Mouse (Mus musculus) lung, adult 2 months (tissue): ENCODE data around the gene Pgpep1.

Experiments used
- CTCF ChIP-seq: fragments of 200-500 bp; IDR thresholded peaks from 2 replicates; pipeline ENCODE4 v1.5.1; 2011; ENCODE audit warnings: mild to moderate bottlenecking, low read length, control low read depth; ENCODE audit not compliant: insufficient read depth
- POLR2A ChIP-seq: fragments of 200-500 bp; IDR thresholded peaks from 2 replicates; pipeline ENCODE4 v1.6.1; 2011; ENCODE audit warnings: low read depth, mild to moderate bottlenecking, control low read depth, low read length, borderline replicate concordance; ENCODE audit errors: extremely low read depth

GRCm38 (mm10) chr8:70681410-70681809 is 21.2 kb upstream of the Pgpep1 start:
- no peak for TF ChIP-seq POLR2A
- TF ChIP-seq CTCF: no peak
